Mouse (Mus musculus) monocyte, adult 2 months (primary cell): Measurements from ENCODE around the gene Rsad2.

Source experiments
- DNase-seq, 2 experiments: peaks; one replicate each; pipeline ENCODE4 v3.0.0; 2022; ENCODE audit warnings: low spot score in 2 of 2, low read depth in 1 of 2

The Rsad2 gene

DNA sequence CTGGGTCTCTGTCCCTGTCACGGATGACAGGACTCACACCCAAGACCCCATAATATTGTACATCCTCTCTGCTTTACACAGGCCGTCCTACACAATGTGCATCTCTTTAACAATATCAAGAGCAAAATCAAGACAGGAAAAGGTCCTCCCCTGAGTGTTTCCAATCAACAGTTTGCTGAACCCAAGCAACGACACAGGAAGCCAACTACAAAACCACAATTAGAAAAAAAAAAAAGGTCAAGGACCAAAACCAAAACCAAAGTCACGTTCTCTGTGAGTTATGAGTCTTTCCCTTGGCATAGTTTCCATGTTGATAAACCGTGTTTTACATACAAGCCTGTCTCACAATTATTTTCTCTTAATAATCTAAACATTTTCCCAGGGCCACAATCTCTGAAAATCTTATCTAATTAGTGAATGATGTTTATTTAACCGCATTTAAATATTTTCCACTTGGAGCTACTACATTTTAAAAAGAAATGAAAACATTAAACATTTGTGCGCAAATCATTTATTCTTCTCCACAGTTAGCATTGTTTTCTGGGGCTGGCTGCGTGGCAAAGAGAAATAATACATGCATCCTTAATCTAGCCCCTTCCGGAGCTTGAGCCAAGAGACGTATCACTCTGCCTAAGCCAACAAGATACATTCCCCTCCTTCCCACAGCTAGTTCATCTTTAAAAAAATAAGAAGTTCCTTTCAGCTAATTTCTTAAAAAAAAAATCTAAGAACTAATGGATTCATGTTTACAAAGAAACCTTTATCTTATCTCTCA is 54.4 kb downstream of the Rsad2 start:
- DNase-seq = no peak

GRCm38 (mm10) chr12:26401254-26401653 is 55.0 kb downstream of the Rsad2 start:
- DNase-seq = no peak

DNA sequence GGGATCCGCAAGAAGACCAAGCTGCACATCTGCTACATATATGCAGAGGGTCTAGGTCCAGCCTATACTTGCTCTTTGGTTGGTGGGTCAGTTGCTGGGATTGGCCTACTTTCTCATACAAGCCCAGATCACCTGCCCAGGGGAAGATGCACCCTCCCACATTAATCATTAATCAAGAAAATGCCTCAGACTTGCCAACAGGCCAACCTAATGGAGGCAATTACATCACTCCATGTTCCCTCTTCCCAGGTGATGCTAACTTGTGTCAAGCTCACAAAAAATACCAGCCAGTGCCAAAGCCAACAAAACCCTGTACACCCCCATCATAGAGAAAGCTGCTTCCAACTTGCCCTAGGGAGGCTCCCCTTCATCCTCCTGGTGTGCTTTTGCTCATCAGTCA is 55.5 kb downstream of the Rsad2 start:
- no peak for DNase-seq

GRCm38 (mm10) chr12:26399391-26399790 is 56.9 kb downstream of the Rsad2 start:
- DNase-seq = no peak

DNA sequence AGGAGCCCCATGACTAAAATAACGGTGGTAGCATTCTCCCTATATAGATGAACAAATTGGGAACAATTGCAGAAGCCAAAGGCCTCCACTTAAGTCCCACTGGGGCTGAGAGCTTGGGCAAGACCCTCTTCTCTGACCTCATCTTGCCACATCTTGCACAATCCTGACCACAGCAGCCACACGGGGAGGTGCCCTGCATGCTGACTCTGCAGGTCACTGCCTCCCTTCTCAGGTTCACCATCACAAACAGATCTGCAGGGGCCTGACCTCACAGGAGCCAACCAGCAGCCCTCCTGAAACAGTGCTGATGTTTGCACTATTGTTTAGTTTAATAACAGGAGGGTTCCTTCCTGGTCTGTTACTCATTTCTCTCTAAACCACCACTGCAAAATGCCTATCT is 57.7 kb downstream of the Rsad2 start:
- peak; percentile 62 to 66 for DNase-seq

DNA sequence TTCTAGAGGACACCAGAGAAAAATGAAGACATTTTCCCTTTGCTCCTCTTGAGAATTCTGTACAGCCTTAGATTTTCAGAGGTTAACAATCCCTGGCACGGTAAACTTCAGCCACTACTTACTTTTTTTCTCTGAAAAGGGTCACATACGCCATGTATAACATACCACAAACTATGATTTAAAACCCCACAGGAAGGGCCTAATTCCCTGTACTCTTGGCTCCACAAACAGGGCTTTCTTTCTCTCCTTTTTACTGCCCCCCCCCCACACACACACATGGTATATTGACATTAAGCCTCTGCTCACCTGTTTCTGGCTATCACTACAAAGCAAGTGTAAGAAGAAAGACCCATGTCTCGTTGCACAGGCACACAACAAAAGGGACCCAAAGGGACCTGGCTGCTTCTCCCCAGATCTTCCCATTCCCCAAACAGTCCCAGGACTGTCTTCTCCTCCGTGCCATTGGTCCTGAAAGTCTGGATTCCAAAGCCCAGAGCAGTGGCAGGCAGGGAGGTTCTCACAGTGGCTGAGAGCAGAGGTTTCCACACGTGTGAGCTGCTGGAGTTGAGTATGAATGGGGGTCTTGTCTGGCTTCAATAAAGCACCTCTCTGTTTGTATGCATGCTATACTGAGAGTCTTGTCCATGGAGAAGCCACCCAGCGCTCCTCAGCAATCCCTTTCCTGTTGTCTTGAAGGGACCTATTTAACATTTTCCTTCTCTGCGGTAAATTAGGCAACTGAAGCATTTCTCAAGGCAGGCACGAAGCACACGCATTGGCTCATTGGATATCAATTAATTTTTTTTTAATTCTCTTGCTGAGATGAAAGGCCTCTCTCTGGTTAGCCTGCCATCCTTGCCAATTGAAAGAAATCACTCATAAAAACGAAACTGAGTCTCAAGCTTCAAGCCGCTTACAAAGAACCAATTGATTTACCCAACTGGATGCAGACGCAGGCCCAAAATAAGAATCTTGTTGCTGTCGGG is 61.5 kb downstream of the Rsad2 start:
- no peak for DNase-seq

DNA sequence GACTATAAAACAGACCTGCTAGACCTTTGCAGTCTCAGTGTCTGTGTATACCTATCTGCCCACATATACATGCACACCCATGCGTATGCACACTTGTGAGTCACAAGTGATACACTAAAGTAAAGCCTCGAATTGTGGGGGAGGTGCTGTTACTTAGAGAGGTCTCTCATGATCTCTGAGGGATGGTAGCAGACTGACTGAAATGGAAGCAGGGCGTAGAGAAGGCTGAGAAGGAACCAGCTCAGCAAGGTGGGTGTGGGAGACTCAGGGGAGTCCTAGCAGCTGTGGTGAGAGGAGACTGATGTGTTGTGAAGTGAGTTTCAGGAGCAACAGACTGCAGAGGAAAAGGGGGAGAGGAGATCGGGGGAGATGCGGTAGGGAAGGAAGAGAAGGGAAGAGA is 63.0 kb downstream of the Rsad2 start:
- DNase-seq = no peak
